ENCODE assay signal across 26 mouse cellular contexts in genomic region chr11:20341598-20341997, GRCm38 (mm10).
"Had no signal": no experiment of that assay in that cellular context is flagged by ENCODE, and none has a peak within 500 bp of the region (broad histone marks: within the 10 kb centered on the region; RNA-seq: fewer than 3 reads in every experiment).

No protein-coding gene starts in this region.

- H3K4me3 ChIP-seq: gastrocnemius, adult 2 months; heart, embryonic 10.5 days; heart, embryonic 12.5 days; hindbrain, embryonic 10.5 days; hindbrain, embryonic 12.5 days; hindbrain, embryonic 15.5 days; kidney, embryonic 15.5 days; limb, embryonic 10.5 days; limb, embryonic 12.5 days; liver, embryonic 13.5 days had no signal

- ATAC-seq: hindbrain, postnatal 0 days; intestine, postnatal 0 days had no signal

- H3K27me3 ChIP-seq: heart, embryonic 12.5 days; hindbrain, embryonic 12.5 days; hindbrain, embryonic 15.5 days; kidney, embryonic 15.5 days; limb, embryonic 12.5 days; liver, embryonic 13.5 days had no signal

- H3K36me3 ChIP-seq: heart, embryonic 10.5 days; heart, embryonic 12.5 days; hindbrain, embryonic 10.5 days; hindbrain, embryonic 12.5 days; hindbrain, embryonic 15.5 days; kidney, embryonic 15.5 days; limb, embryonic 10.5 days; limb, embryonic 12.5 days; liver, embryonic 13.5 days had no signal

- H3K9ac ChIP-seq: heart, embryonic 12.5 days; hindbrain, embryonic 12.5 days; hindbrain, embryonic 15.5 days; kidney, embryonic 15.5 days; limb, embryonic 12.5 days; liver, embryonic 13.5 days had no signal

- H3K4me1 ChIP-seq: heart, embryonic 10.5 days; heart, embryonic 12.5 days; hindbrain, embryonic 10.5 days; hindbrain, embryonic 12.5 days; hindbrain, embryonic 15.5 days; kidney, embryonic 15.5 days; limb, embryonic 10.5 days; limb, embryonic 12.5 days; liver, embryonic 13.5 days had no signal

- H3K9me3 ChIP-seq: heart, embryonic 10.5 days; heart, embryonic 12.5 days; hindbrain, embryonic 10.5 days; hindbrain, embryonic 12.5 days; hindbrain, embryonic 15.5 days; kidney, embryonic 15.5 days; limb, embryonic 10.5 days; limb, embryonic 12.5 days; liver, embryonic 13.5 days had no signal

- DNase-seq: gastrocnemius, adult 2 months; gastrocnemius, postnatal 10 days; gastrocnemius, postnatal 25 days; heart, adult 18-20 months; heart, postnatal 10 days; heart, postnatal 4 days; kidney, adult 18-20 months; kidney, adult 8-10 months; kidney, postnatal 14 days; kidney, postnatal 36 days; layer of hippocampus, adult 9-11 months; layer of hippocampus, postnatal 36 days; liver; liver, embryonic 13.5 days had no signal

- H3K27ac ChIP-seq: gastrocnemius, adult 2 months; heart, embryonic 10.5 days; hindbrain, embryonic 10.5 days; hindbrain, embryonic 12.5 days; hindbrain, embryonic 15.5 days; hindbrain, postnatal 0 days; kidney, embryonic 15.5 days; kidney, postnatal 0 days; limb, embryonic 10.5 days; limb, embryonic 12.5 days; liver, embryonic 13.5 days had no signal

- H3K4me2 ChIP-seq: heart, embryonic 12.5 days; hindbrain, embryonic 12.5 days; hindbrain, embryonic 15.5 days; kidney, embryonic 15.5 days; limb, embryonic 12.5 days; liver, embryonic 11.5 days; liver, embryonic 13.5 days had no signal
